Mouse (Mus musculus) spleen, embryonic (tissue): ENCODE data around the gene Cd300ld3.

Source experiments
- CTCF ChIA-PET: fragments of 350-600 bp; sonication (Branson Sonifier 250); formaldehyde crosslinking; loops from one replicate; lab custom pipeline; 2022; lab: Charles Lee

Gene Cd300ld3

DNA sequence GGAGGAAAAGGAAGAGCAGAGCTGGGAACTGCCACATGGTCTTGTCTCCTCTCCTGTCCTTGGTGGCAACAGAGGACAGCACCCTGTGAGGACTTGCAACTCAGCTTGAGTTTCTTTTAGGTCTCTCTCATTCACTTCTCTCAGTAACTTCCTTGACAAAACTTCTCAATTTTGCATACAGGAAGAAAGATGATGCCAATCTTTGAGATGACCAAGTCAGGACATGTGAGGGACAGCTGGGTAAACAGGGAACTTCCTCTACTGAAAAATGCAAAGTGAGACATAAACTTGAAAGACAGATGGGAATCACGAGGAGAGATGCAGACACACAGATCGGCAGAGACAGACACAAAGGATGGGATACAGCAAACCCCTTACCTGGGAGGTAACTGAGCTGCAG is at the start of gene Cd300ld3:
Gene Cd300ld3, minus strand, starts transcription at position 151 of the 400 bp plus-strand sequence.
- CTCF ChIA-PET, result no interaction called here

DNA sequence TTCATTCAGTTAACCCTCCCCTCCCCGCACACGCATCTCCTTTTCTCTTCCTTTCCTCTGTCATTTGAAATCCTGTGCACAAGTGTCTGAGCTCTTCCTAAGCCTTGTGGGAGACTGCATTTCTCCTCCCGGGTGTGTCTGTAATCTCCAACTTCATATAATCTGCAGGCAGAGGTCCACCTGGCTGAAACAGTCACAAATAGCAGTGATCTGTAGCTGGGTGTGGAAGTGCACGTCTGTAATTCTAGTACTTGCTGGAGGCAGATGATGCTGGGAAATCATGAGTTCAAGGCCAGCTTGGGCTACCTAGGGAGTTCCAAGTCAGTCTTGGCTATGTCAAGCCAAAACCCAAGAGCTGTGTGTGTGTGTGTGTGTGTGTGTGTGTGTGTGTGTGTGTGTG is 43.9 kb upstream of the Cd300ld3 start:
- CTCF ChIA-PET, result interaction anchor here (1.1 to 1.2 kb wide), 3 partner anchors 9 to 82 kb away, joined by 3 to 8 read pairs (median 3); no protein-coding TSS in a partner anchor

DNA sequence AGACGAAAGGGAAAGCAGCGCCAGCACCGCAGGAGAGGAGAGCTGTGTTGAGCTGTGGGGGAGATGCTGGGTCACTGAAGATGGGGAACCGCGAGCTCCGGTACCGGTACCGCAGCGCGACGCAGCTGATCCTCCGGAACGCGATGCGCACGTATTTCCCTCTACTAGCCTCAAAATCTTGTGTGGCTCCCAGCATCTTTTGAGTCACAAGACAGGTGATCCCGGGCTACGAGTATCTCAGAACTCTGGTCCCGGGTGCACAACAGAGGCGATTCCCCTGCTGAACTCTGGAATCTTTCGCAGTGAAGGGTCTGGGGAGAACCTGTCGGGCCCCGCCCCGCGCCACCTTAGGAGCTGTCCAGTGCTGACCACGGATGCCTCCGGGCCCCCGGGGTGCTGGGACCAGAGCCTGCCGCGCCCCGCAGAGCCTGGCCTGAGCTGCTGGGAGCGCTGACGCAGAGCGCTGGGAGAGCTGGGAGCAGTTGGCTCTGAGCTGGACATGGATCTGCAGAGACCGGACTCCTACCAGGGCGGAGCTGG is 43.2 kb upstream of the Cd300ld3 start, which contains the start of gene Rab37:
Gene Rab37, plus strand, starts transcription at position 70 of the 540 bp plus-strand sequence.
- CTCF ChIA-PET, result interaction anchor here (1.1 kb wide), 2 partner anchors 9 to 62 kb away, joined by 3 to 5 read pairs; no protein-coding TSS in a partner anchor

DNA sequence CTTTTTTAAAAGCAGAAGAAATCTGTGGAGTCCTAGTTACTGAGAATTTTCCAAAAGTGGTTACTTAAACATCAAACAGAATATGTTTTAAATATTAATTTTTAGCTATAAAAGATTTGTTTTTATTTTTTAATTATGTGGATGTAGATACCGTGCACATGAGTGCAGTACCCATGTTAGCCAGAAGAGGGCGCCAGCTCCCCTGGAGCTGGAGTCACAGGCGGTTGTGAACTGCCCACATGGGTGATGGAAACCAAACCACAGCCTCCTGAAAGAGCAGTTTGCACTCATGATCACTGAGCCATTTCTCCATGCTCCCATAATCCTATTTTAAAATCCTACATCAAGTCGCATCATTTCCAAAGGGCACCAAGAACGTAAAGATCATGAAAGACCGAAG is 41.6 kb upstream of the Cd300ld3 start:
- CTCF ChIA-PET, result interaction anchor here (0.6 to 1.3 kb wide), 2 partner anchors 15 to 94 kb away, joined by 4 read pairs; no protein-coding TSS in a partner anchor

DNA sequence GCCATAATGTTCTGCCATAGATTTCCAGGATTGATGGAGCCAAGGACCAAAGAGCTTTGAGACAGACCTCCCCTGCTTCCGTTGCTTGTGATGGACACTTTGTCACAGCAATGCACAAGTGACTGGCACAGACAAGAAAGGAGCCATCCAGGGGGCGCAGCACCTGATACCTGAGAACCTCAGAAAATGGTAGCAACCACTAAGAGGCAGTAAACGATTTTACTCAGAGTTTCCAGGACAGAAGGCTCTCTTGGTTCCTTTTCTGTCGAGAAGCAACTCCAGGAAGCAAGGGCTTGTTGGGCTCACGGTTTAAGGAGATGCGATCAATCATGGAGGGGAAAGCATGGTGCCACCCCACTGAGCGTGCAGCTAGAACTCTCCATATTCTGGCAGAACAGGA is 38.0 kb upstream of the Cd300ld3 start:
- CTCF ChIA-PET, result no interaction called here

- CTCF ChIA-PET, result no interaction called here
These were observed 36.9 kb upstream of the Cd300ld3 start for GRCm38 (mm10) chr11:115085064-115085463.

DNA sequence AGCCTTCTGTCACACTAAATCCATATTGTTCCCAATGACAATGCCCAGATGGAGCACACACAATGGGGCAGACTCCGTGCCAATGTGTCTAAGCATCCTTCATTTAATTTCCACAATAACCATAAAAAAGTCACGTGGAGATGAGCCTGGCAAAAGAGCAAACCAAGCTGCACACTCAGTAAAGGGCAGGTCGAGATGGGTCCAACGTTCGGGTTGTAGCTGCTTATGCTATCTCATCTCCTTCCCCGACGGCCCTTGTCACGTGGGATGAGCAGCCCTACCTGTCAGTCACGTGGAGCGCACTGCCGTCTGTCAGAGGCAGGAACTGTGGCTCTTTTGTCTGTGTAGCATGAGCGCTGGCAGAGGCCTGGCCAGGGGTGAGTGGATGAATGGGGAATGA is 36.4 kb upstream of the Cd300ld3 start:
- CTCF ChIA-PET, result no interaction called here

DNA sequence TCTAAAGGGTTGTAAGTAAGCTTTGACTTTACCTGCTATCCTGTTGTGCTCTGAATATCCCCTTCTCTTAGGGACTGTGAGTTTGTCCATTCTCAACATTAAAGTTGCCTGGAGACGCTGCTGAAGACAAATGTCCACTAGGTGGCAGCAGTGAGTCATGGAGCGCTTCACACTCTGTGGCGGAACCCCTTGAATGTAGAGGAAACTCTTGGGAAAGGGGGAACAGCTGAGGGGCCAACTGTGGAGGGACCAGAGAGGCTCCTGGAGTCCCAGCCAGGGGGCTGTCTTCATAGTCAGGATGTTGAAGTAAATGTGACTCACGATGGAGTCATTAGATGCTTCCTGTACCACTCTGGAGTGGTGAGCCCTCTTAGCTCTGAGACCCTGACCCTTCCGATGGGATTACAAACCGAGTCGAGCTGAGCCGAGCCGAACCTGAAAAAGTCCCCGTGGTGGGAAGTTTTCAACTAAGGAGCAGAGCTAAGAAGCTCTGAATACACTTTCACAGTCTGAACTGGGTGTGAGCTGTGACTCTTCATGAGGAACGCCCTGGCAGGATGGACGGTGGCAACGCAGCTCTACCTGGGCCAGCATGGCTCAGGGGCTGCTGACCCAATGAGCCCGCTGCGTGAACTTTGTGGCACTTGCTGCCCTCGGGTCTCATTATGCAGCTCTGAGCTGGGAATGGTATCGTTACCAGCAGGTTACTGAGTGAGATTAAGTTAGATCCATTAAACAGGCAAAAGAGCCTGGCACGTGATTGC is 35.3 kb upstream of the Cd300ld3 start:
- CTCF ChIA-PET, result interaction anchor here (0.9 to 1.5 kb wide), 4 partner anchors 8 to 98 kb away, joined by 3 to 5 read pairs (median 4); partner anchors contain the start of gene Rab37

GRCm38 (mm10) chr11:115082196-115082595 is 34.0 kb upstream of the Cd300ld3 start:
- CTCF ChIA-PET, result interaction anchor here (1.2 kb wide), 1 partner anchor 9 kb away, joined by 3 read pairs; the partner anchor contains the start of gene Rab37

GRCm38 (mm10) chr11:115081373-115081772 is 33.2 kb upstream of the Cd300ld3 start:
- CTCF ChIA-PET, result interaction anchor here (0.7 to 1.4 kb wide), 3 partner anchors 11 to 103 kb away, joined by 3 to 7 read pairs (median 3); no protein-coding TSS in a partner anchor

DNA sequence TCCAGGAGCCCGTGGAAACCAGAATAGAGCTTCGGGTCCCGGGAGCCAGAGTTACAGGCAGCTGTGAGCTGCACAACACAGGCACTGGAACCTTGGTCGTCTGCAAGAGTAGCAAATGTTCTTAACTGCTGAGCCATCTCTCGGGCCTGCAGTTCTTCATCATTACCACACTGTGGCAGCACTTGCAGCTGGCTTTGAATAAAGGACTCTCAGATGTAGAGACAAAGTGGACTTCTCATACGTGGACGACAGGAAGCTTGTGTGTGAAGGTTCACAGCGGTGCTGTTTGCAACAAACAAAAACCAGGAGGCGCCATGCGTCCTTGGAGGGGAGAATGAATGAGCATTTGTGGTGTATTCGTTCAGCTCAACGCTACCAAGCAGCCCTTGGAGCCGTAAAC is 32.7 kb upstream of the Cd300ld3 start:
- CTCF ChIA-PET, result interaction anchor here (0.7 to 1.4 kb wide), 3 partner anchors 12 to 103 kb away, joined by 3 to 7 read pairs (median 3); no protein-coding TSS in a partner anchor

GRCm38 (mm10) chr11:115078680-115079079 is 30.5 kb upstream of the Cd300ld3 start:
- CTCF ChIA-PET, result no interaction called here

GRCm38 (mm10) chr11:115077436-115077835 is 29.2 kb upstream of the Cd300ld3 start:
- CTCF ChIA-PET, result interaction anchor here (0.6 kb wide), 1 partner anchor 78 kb away, joined by 7 read pairs; no protein-coding TSS in a partner anchor

- CTCF ChIA-PET, result no interaction called here
These were observed 27.6 kb upstream of the Cd300ld3 start for GRCm38 (mm10) chr11:115075859-115076258.

DNA sequence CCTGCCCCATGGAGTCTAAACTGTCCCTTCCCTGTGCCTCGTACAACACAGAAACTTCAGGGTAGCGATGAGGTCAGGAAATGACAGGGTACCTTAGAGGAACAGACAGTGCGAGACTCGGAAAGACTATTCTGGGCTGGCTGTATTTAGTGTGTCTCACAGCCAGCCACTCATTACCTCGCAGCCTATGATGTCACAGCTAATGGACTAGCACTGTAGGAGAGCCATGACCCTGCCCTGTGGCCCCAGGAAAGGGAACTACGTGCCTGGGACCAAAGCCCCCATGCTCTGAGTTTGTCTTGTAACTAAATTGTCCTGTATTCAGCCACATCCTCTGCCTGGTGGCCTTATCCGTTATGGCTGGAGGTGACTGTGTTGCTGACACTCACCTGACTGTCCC is 27.2 kb upstream of the Cd300ld3 start:
- CTCF ChIA-PET, result no interaction called here

DNA sequence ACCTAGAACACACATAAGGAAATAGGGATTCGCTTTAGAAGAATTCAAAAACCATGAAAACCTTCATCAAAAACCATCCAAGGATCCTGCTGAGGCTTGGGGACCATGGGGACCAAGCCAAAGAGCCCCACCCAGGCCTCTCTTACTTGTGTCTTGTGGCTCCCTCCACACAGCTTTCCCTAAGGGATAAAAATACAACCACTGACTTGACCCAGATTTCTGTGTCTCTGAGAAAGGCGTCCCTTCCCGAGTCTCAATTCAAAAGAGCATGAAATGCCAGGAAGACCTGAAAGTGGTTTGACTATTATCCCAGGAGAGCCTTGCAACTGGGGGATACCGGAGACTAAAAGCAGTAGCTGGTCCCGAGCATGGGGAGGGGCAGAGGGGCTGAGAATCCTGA is 24.8 kb upstream of the Cd300ld3 start:
- CTCF ChIA-PET, result interaction anchor here (0.7 kb wide), 1 partner anchor 31 kb away, joined by 7 read pairs; no protein-coding TSS in a partner anchor

- CTCF ChIA-PET, result no interaction called here
These were observed 23.6 kb upstream of the Cd300ld3 start for GRCm38 (mm10) chr11:115071631-115072294.

DNA sequence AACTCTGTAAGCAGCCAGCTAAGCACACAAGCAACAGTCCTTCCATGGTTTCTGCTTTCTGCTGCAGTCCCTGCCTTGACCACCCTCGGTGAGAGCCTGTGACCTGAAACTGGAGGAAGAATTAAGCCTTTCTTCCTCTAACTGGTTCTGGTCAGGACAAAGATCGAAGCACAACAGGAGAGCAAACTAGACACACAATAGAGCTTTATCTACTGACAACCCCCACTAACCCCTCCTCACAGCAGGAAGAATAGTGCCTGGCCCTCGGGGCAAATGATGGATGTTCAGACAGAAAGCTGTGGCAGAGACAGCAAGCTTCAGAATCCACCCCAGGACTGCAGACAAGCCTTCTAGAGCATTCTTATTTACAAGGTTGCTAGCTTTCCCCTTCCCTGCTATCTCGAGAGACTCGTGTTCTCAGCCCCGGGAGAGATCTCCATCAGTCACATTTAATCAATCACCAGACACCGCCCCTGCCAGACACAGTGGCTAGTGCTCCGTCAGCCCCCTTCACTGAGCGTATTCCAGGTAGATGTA is 22.9 kb upstream of the Cd300ld3 start:
- CTCF ChIA-PET, result no interaction called here

GRCm38 (mm10) chr11:115066768-115067167 is 18.6 kb upstream of the Cd300ld3 start:
- CTCF ChIA-PET, result interaction anchor here (0.7 kb wide), 1 partner anchor 105 kb away, joined by 6 read pairs; no protein-coding TSS in a partner anchor

GRCm38 (mm10) chr11:115062077-115062476 is 13.9 kb upstream of the Cd300ld3 start, which contains the start of gene Cd300e:
Gene Cd300e, minus strand, starts transcription at chr11:115062177.
- CTCF ChIA-PET, result no interaction called here

- CTCF ChIA-PET, result interaction anchor here (0.6 kb wide), 1 partner anchor 58 kb away, joined by 4 read pairs; the partner anchor contains the start of gene Cd300c2
These were observed 11.6 kb upstream of the Cd300ld3 start for GRCm38 (mm10) chr11:115059797-115060196.
